Mouse (Mus musculus): ENCODE data around the gene Antxr1.
A peak's percentile ranks its signal among the peaks of the same experiment; 100 is the strongest.
"Not testable (repeated sequence)": the region's sequence is repeated elsewhere in the genome, so short reads cannot be mapped to it uniquely, and the experiment has no call there.

The Antxr1 gene

GRCm38 (mm10) chr6:87104123-87104796, 231.4 kb downstream of the Antxr1 start, which contains the start of gene D6Ertd527e:
D6Ertd527e (plus strand) TSS chr6:87104746.
- DNase-seq (ENCODE audit: low read depth in 2 of 2, low spot score in 2 of 2) = no peak

GRCm38 (mm10) chr6:87103314-87103713, 232.3 kb downstream of the Antxr1 start:
- DNase-seq (ENCODE audit: low read depth in 2 of 2, low spot score in 2 of 2) = no peak

GRCm38 (mm10) chr6:87102421-87102911, 233.2 kb downstream of the Antxr1 start:
- DNase-seq (ENCODE audit: low read depth in 2 of 2, low spot score in 2 of 2) = no peak

- DNase-seq (ENCODE audit: low read depth in 2 of 2, low spot score in 2 of 2) = no peak
Measured at GRCm38 (mm10) chr6:87101955-87102353, 233.7 kb downstream of the Antxr1 start.

- DNase-seq (ENCODE audit: low read depth in 2 of 2, low spot score in 2 of 2) = peak; percentile 83 to 86
Measured at GRCm38 (mm10) chr6:87101281-87101954, 234.2 kb downstream of the Antxr1 start.

- no peak for DNase-seq (ENCODE audit: low read depth in 2 of 2, low spot score in 2 of 2)
Measured at GRCm38 (mm10) chr6:87100297-87101020, 235.2 kb downstream of the Antxr1 start.

GRCm38 (mm10) chr6:87099671-87100296, 235.8 kb downstream of the Antxr1 start:
- no peak for DNase-seq (ENCODE audit: low read depth in 2 of 2, low spot score in 2 of 2)

- no peak for DNase-seq (ENCODE audit: low read depth in 2 of 2, low spot score in 2 of 2)
Measured at GRCm38 (mm10) chr6:87099261-87099660, 236.4 kb downstream of the Antxr1 start.

GRCm38 (mm10) chr6:87093631-87094030, 242.0 kb downstream of the Antxr1 start:
- DNase-seq (ENCODE audit: low read depth in 2 of 2, low spot score in 2 of 2) = not testable (repeated sequence)

GRCm38 (mm10) chr6:87092476-87092875, 243.1 kb downstream of the Antxr1 start:
- DNase-seq (ENCODE audit: low read depth in 2 of 2, low spot score in 2 of 2) = no peak

GRCm38 (mm10) chr6:87090877-87091276, 244.7 kb downstream of the Antxr1 start:
- no peak for DNase-seq (ENCODE audit: low read depth in 2 of 2, low spot score in 2 of 2)

GRCm38 (mm10) chr6:87088356-87088755, 247.3 kb downstream of the Antxr1 start:
- no peak for DNase-seq (ENCODE audit: low read depth in 2 of 2, low spot score in 2 of 2)

GRCm38 (mm10) chr6:87085026-87085425, 250.6 kb downstream of the Antxr1 start:
- DNase-seq (ENCODE audit: low read depth in 2 of 2, low spot score in 2 of 2) = no peak

Measured in CD8-positive naive resting alpha-beta T cell, adult 2 months (primary cell).